Mouse (Mus musculus): Measurements from ENCODE around the gene Socs2.
A peak's percentile ranks its signal among the peaks of the same experiment; 100 is the strongest.

Gene Socs2

DNA sequence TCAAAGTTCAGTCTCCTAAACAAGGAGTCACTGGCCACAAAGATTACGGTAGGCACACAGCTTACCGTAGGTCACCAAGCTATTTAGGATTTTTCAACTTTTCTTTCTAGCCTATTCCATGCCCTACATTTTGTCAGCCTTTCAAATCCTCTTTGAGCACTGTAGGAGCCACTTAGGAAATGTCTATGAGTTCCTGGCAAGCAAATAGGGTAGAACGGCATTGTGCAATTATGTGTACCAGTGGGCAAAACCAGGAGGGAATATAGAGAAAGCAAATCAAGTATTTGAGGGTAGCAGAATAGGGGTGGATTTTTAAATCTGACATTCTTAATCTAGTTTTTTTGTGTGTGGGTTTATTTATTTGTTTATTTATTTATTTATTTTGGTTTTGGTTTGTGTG is 2.7 kb upstream of the Socs2 start:
- DNase-seq, result no peak

DNA sequence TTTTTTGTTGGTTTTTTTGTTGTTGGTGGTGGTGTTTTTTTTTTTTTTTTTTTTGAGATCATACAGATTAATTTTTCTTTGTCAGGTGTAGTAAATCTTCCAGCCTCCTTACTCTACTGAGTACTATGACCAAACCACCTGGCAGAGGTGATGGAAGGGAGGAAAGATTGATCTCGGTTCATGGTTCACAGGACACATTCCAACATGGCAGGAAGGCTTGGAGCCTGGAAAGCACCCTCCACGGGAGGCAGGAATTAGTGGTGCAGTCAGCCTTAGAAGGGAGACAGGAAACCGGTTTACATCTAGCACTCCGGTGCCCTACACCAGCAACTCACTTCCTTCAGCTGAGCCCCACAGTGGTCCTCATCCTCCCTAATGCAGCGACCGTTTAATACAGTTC is 1.7 kb upstream of the Socs2 start:
- DNase-seq, result no peak

DNA sequence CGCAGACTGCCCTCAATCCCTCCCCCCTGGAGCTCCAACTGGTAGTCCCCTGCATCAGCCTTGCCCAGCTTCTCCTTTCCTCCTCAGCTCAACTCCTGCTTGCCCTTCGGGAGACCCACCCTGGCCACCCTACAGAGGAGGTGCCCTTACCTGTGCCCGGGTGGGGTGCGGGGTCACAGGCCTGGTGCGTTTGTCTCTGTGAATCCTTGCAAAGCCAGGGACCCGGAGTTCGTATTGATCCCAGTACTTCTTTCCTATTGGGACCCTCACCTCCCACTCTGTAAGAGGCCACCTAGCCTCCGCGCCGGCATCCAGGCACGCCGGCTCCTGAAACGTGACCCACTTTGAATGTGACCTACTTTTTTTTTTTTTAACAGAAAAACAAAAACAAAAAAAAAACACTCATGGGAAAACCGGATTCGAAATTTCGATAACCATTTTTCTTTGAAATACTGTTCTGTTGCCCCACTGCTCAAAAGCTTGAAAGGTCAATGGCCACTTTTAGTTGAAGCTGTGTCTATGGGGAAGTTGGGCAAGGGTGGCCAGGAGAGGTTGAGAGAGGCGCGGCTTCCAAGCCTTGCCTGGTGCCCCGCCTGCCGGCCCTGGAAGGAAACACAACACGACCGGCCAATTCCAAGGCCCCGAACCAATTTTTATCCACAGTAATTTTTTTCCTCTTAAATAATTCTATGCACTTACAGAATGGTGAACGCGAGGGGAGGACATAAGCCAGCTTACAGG is 686 bp upstream of the Socs2 start:
- DNase-seq, result peak; percentile 47 to 71

DNA sequence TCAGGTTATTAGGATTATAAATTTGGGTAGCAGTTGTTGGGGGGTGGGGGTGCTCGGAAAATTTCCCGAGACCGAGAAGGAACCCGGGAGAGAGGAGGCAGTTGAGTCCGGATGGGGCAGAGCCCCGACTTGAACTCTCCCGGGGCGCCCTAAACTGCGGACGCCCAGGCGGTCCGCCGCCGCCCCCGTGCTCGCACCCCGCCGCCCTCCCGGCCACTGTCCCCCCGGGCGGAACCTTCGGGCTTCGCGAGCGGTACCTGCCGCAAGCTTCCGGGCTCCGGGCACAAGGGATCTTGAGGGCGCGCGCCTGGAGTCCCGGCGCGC is 657 bp downstream of the Socs2 start:
- DNase-seq, result no peak

DNA sequence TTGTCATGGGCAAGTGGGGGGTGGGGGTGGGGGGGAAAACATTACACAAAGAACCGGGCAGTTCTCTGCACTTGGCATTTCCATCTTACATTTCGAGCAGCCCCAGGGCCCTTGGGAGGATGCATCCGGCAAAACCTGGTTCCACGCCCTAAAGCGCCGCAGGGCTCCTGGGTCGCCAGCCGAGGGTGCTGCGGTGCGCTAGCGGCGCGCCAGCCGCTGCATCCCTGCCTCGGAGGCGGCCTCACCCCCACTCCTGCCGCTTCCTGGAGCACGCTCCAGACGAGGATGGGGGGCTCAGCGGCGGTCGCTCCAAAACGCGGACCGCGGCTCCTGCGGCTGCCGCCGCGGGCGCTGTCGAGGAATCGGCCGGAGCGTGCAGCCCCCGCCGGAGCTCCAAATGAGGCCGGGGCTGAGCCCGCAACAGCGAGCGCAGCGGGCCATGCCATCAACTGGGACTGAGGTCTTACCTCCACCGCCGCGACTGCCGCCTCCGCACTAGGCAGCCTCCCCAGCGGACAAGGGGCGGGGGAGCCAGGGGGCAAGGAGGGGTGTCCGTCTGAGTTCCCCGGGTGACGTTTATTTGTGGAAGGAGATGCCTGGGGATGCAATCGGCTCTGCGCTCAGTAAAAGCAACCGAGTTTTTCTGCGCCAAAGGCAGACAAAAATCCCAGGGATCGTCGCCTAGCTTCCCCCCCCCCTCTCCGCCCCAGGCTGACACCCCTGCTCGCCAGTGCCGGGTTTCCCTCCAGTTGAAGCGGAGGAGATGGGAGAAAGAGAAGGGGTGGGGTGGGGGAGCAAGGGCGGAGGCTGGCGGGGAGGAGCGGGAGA is 1.2 kb downstream of the Socs2 start:
- DNase-seq, result peak; percentile 18 to 46

DNA sequence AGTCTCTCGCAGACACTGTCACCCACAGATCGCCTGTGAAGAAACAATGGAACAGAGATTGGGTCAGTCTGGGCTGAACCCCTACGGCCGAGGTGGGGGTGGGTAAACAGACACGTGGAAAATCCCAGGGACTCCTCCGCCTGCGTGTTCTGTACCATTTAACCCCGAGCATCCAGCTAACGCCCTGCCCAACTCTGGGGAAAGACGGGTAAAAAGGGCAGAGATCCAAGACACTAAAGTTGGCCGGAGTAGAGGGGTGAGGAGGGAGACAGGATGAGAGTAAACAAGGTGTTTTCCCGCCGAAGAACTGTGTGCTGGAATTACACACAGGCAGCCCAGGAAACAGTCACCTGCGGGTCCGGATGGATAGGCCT is 1.8 kb downstream of the Socs2 start:
- DNase-seq, result peak in 1 of 2 experiments; percentile 11

DNA sequence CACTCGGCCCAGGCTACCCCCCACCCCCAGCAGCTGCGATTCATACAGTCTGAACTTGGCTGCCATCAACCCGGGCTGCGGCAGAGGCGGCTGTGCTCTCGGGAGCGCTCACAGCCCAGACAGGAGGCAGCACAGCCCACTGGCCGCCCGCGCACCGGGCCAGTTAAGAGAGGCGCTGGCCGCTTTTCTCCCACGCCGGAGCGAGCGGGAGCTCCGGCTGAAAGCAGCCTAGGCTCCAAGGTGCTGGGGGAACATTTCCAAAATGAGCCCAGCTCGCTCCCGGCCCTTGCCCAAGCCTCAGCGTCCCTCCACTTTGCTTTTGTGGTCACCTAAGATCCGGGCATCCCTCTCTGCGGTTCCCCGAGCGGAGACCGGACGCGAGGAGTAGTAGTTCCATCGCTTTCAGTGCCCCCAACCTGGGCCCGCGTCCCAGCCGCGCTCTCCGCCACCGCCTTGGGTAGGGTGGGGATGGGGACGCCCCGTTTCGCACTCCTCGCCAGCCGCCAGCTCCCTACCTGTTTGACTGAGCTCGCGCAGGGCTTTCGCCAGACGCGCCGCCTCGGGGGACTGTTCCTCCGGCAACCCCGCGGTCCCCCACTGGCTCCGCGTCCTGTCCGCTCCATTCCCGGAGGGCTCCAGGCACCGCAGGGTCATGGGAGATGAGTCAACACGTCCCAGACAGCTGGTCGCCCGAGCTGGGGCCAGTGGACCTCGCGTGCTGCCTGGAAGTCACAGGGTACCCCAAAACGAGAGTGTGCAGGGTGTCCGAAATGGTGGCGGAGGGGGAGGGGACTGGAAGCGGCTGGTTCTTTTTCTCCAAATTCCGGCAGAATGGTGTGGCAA is 2.4 kb downstream of the Socs2 start:
- peak in 1 of 2 experiments; percentile 41 for DNase-seq

DNA sequence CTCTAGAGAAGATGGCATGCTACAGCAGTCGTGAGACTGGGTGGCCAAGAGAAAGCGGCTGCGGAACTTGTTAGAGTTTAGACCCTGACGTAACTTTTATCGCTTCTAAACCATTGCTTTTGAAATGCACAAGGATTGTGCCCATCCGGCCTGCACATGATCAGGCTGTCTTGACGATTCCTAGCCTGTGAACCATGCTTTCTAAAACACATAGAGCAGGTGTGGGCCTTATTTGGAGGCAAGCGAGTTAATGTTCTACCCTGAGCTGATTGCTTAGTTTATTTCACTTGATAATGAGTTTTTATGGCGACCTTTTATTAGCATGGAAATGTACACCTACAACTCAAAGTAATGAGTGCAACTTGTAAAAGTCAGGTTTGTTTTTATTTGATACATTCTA is 5.8 kb downstream of the Socs2 start:
- no peak for DNase-seq

DNA sequence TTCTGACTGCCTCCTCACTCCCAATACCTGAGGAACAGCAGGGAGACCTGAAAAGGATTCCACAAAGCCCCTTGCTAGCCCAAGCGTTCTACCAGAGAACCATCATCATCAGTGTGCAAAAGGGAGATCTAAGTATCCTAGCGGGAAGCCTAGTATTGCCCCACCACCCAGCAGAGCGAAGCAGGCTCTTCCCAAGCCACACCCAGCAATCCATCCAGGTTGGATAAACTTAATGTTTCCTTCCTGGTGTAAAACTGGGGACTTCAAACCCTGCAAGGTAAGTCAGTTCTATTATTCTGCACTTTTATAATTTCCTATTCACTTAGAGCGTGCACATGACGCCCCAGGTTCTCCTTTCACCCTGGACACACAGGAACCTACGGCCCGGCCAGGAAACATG is 6.3 kb downstream of the Socs2 start:
- DNase-seq, result no peak

DNA sequence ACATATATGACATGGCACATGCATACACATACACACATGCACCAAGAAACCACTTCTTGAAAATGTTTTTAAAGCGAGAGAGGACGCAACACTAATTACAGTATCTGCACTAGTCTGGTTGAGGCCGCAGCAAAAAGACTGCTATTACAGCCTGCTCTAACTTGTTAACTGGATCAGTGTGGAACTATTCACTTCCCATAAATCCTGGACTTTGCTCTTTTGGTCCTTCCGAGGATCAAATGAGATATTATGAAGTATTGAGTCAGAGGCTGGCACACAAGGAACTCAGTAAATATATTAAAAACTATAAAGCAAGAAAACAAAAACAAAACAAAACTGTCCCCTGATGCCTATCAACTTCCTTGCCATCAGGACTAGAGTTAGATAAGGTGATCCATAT is 6.8 kb downstream of the Socs2 start:
- no peak for DNase-seq

DNA sequence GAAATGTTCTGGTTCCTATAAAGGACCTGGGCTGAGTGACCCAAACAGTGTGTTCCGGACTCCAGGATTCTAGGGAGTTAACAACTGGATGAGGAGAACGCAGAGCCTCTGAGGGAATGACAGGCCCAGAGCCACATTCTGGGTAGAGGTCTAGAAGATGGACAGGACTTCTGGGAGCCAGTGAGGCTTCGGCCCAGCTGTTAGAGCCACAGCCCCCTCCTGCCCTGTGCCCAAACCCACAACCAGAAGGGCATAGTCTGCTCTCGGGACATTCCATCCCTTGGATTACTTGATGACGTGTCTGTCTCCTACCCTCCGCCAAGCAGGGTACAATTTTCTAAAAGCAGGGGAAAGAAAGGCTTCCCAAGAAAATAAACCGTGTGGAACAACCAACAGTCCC is 7.8 kb downstream of the Socs2 start:
- no peak for DNase-seq

DNA sequence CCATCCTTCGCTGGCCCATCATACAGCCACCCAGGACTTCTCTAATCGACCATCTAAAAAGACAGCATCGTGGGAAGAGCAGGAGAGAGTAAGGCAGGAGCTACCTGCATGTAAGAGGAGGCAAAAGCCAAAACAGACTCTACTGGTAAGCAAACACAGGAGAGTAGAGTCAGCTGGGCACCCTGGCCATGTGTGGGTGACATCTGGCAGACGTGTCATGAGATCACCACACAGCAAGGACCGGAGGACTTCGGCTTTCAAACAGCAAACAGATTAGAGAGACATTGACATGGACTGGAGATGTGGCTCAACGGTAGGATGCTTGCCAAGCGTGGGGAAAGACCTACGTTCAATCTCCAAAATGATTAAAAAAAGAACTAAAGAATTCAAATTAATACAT is 8.5 kb downstream of the Socs2 start:
- no peak for DNase-seq

DNA sequence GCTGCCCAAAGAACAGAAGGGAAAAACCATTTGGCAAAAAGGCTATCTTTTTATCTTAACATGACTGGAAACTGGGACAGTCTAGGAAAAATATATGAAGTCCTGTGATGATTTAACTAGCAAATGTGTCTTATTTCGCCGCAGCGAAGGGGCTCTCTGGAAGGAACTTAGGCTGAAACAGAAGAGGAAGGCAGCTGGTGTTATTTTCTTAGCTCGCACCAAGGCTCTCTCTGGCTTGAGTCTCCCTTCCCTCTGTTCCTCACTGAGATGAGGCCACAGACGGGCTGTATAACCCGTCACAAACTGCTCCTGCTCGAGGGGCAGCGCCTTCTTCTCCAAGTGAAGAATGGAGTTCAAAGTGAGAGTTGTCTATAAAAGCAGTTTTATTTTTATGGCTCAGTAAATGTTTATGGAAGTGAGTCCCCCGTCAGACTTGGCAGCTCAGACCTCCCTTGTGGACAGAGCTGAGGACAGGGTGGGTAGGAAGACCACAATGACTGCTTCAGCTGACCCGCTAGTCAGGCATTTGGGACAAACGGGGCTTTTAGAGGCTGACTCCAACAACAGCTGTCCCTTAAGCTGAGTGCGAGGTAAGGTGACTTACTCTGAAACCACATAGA is 9.3 kb downstream of the Socs2 start:
- DNase-seq, result no peak

DNA sequence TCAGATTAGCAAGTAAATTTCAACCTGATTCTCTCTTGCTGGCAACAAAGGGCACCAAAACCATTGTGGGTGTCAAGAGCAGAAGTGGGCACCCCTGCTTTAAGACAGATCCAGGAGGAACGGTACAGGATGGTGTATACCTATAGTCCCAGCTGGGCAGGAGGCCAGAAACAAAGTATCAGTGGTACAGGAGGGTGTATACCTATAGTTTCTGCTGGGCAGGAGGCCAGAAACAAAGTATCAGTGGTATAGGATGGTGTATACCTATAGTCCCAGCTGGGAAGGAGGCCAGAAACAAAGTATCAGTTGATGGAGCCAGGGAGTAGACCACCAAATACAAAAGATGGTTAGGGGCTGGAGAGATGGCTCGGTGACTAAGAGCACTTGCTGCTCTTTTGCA is 12.2 kb downstream of the Socs2 start:
- DNase-seq, result no peak

DNA sequence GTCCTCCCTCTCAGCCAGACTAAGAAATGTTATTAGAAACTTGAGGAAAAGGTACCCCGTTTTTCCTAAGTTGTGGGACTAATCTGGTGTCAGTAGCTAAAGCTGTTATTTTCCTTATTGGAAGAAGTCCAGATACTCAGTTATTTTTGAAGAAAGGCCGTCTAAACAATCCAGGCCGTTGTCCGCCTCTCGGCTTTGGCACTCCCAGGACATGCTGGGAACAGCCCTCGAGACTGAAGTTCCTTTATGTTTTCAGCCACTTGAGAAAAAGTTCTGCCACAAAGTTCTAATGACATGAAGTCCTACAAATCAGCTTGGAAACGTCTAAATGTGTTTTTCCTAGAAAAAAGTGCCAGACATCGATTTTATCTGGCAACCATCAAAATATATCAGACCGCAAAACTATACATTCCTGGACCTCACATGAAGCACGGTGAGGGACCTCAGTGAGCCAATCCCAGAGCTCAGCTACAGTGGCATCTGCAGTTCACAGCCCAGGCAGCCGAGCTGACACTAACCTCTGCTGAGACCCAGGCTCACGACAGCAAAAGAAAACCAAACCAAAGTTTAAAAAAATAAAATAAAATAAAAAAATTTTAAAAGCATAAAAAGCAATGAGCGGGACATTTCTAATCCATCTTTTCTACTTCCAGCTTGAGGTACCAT is 17.2 kb downstream of the Socs2 start:
- DNase-seq, result no peak

DNA sequence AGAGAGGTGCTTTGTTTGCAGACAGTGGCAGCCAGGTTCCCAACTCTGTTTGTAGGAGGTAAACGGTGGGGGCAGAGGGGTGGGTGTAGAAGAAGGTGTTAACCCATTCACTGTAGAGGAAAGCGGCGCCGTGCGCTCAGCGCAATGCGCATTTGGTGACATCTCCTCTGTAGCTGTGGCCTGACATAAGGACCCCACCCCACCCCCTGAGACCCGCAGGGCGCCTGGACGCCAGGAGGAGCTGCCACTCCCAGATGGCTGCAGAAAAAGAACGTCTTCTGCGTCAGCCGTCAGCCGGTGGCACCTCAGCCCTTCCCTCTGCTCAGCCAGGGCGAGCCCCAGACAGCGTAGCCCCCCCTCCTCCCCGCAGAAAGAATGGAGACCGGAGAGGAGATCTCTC is 18.5 kb downstream of the Socs2 start:
- no peak for DNase-seq

DNA sequence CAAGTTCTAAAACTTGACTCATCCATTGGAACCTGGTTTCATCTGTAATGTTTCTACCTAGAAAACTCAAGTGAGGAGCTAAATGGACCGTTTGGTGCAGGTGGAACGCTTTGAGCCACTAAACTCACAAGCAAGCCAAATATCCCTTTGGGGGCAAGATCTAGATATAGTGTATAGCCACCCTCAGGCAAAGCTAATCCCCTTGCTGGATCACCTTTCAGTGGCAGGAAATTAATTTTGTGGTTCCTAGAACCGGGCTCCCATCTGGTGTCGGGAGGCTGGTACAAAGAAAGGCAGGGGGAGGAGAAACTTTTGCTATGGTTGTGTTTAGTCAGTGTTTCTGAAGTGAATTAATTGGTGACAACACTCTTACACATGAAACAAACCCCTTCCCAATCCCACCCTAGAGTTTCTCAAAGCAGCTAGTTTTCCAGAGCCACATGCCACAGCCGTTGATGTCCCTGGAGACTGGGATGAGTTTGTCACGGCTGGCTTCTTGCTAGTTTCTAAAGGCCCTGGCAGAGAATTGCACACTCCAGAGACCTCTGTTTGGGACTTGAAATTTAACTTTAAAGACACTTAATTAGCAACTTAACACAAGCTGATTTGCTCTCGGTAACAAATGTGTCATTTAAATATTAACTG is 19.7 kb downstream of the Socs2 start:
- DNase-seq, result no peak

DNA sequence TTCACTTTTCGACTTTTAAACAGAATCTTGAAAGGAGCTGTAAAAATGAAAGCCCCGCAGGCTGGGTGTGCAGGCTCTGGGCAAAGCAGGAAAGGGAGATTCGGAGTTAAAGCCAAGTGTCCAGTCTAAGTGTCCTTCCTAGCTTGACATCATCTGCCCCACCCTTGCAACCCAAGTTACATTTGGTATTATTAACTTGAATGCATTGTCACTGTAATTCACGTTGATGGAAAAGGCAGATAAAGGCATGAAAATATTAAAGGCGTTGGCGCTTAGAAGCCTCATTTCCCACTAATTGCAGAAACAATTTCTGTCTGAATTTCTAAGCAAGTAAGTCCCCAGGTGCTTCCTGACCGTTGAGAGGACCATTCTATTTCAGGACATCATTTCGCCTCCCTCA is 20.6 kb downstream of the Socs2 start:
- no peak for DNase-seq

DNA sequence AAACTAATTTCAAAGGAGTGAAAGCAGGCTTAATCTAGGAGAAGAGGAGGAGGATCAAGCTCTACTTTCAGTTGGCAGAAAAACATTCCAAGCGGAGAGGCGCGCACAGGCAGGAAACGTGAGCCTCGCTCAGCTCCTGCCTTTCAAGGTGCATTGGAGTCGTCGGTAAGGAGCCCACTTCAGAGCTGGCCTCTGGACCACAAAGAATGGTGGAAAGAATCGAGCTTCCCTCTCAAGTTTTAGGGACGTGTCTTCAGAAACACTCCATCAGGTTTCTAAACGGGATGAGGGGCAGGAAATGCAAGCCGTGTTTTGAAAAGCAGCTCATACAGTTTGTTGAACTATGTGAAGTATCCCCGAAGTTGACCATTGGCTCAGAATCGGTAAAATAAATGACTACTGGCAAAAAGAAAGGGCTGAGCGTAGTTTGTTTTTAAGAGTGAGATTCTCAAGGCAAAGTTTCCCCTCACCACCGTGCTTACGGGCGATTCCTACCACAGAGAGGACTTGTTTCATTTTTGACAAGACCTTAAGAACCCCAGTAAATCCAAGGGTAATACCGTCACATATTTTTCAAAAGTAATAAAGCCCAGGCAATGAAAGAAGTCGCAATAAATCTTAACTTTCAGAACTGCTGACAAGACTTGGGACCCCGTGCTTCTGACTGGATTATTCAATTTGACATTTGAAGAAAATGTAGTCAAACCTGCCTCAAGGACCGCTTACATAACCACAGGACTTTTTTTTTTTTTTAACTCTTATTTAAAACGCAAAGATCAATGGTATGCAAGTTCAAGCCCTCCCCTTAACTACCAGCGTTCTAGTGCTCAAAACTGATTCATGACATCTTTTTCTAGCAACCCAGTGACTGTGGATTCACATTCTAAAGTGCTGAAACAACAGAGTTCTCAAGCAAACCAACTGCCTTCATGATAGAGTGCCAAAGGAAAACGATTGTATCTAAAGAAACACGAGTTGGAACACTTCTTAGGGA is 21.9 kb downstream of the Socs2 start:
- no peak for DNase-seq

DNA sequence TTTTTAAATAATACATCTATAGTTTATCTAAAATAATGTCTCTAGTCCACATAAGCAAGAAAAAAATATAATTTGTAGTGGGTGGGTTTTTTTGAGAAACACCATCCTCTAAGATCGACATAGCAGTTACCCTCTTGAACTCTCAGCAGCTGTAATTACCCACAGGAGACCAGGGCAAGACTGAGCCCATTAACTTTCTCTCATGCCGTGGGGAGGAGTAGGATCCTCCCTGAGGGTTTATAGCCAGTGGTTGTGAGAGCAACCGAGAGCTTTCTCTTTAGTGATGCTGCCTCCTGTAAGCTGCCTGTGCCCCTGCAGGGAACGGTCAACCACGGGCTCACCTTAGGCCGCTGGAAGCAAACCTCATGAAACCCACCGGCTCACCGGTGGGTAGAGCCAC is 24.9 kb downstream of the Socs2 start:
- DNase-seq, result no peak

DNA sequence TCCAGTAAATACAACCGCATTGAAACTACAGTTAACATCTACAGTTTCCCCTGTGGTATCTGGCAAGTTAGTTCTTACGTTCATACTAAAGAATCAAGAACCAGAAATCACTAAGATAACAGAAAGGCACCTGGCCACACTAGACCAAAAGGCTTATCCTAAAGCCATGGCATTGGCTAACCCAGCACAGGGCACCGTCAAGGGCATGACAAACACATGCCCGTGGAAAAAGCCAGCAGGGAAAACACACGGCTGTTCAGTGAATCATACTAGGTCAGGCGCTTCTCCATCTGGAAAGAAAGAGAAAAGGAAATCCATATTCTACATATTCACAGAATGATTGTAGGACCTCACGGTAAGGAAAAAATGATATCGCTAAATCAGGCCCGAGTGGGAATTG is 26.1 kb downstream of the Socs2 start:
- no peak for DNase-seq
